Mouse (Mus musculus): ENCODE measurements around the gene Olr1. TPM values are rescaled to one million over a fixed set of nuclear protein-coding genes. Genes with fewer than 3 reads are reported as not detected.

Gene Olr1
- polyA plus RNA-seq, 1 experiment: not detected

DNA sequence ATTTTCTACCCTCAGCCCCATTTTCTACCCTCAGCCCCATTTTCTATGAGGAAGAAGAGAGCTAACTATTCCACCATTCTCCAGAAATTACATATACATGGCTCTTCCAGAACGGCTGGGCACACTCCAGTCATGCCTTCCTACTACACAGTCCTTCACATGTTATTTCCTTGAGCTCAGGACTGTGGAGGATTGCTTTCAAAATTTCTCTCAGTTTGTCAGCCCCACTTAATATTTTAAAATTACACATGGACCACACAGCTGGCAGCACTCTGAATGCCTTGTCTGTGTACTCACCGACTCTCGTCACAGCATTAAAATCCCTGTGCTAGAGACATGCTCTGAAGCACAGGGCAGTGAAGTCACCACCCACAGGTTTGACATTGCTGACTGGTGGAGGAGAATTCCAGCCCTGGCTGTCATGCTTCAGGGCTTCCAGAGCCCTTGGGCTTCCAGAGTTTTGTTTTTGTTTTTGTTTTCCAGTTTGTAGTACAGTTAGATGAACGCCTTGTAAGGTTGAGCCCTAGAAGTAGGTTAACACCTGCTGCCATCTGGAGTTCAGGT, 27.7 kb upstream of the Olr1 start:
- H3K4me1 ChIP-seq (ENCODE audit: control insufficient read depth, insufficient read depth, low read length): peaks cover 5% of the 10 kb centered on the region
- H3K27ac ChIP-seq (ENCODE audit: insufficient read depth, low read length): no peak overlapping the region
- H3K27me3 ChIP-seq (ENCODE audit: control insufficient read depth, insufficient read depth, low read length): no peaks in the 10 kb centered on the region
- WGBS: 7% methylated on average over 4 of the region's 4 CpGs
- peak overlapping the region; percentile 96 for H3K4me3 ChIP-seq (replicated peaks; ENCODE audit: insufficient read depth, low read depth, low read length)
- peak in 1 of 2 experiments; percentile 10 for DNase-seq
- no peak for TF ChIP-seq CTCF (IDR thresholded peaks at IDR 0.05; ENCODE audit: borderline replicate concordance, insufficient read depth, low read depth, low read length)
- TF ChIP-seq POLR2A (IDR thresholded peaks at IDR 0.05; ENCODE audit: borderline replicate concordance, insufficient read depth, low read length): no peak

DNA sequence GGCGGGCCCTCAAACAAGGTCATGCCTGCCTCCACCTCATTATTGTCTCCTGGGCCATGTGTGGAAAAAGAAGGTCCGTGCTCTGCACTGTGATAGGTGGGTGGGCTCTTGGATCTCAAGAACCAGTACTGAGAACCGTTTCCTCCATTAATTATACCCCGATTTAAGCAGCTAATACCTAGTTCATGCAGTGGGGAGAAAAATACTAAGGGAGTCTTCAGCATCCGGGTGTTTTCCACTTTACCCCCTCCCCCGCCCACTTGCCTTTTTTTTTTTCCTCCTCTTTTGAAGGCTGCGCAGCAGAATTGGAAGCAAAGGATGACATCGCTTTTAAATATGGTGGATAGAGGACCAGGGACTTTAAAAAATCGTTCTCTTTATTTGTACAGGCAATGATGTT, 27.1 kb upstream of the Olr1 start:
- TF ChIP-seq POLR2A (IDR thresholded peaks at IDR 0.05; ENCODE audit: borderline replicate concordance, insufficient read depth, low read length) (no peak), CTCF (IDR thresholded peaks at IDR 0.05; ENCODE audit: borderline replicate concordance, insufficient read depth, low read depth, low read length) (no peak)
- Histone ChIP-seq H3K4me1 (ENCODE audit: control insufficient read depth, insufficient read depth, low read length) (peaks cover 5% of the 10 kb centered on the region), H3K27me3 (ENCODE audit: control insufficient read depth, insufficient read depth, low read length) (no peaks in the 10 kb centered on the region), H3K4me3 (replicated peaks; ENCODE audit: insufficient read depth, low read depth, low read length) (peak overlapping the region; percentile 96), H3K27ac (ENCODE audit: insufficient read depth, low read length) (peak overlapping the region; percentile 78; the same call in 1 of the 2 replicates)
- DNase-seq: peak; percentile 40 to 43
- WGBS: 1% methylated on average over 9 of the region's 9 CpGs

DNA sequence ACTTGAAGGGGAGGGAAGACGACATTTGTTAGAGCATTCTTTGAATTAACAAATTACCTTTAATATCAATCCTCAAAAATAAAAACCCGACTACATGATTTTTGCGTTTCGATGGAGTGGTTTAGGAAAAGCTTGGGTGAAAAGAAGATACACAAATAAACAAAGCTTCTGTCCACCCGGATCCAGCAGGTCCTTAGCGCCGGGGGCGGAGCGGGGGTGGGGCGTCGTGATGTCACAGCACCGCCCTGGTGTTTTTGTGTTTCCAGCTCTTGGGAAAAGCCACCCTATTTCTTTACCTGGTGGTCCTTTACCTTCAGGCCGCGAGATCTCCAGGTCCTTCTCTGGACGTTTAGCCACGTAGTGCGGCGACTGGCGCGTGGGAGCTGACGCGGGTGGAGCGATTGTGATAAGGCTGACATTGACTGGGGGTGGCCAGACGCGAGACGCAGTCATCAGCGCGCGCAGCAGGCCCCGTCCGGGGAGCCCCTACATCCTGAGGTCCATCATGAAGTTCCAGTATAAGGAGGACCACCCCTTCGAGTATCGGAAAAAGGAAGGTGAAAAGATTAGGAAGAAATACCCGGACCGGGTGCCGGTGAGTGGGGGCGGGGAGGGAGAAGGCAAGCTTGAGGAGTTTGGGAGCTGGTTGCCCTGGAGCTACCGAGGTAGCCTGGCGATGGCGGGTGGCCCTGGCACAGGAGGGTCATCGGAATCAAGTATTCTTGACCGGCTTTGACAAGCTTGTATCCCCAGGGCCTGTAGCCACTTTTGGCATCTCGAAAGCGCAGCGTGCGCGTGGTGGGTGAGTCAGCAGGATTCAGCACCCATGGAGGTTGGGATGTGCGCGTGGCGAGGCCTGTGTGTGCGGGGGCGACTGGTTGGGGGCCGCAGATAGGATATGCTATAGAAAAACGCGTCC, 26.2 kb upstream of the Olr1 start, which contains the start of gene Gabarapl1:
Gene Gabarapl1 (plus strand): TSS at position 219 of the 919 bp plus-strand sequence.
- under 1% methylated on average over 55 of the region's 55 CpGs for WGBS
- peak; percentile 83 to 85 for DNase-seq
- no peaks in the 10 kb centered on the region for H3K27me3 ChIP-seq (ENCODE audit: control insufficient read depth, insufficient read depth, low read length)
- H3K4me3 ChIP-seq (replicated peaks; ENCODE audit: insufficient read depth, low read depth, low read length): peak within 1 kb of the TSS; percentile 96
- H3K27ac ChIP-seq (ENCODE audit: insufficient read depth, low read length): peak within 1 kb of the TSS; percentile 78
- peaks cover 5% of the 10 kb centered on the region for H3K4me1 ChIP-seq (ENCODE audit: control insufficient read depth, insufficient read depth, low read length)
- TF ChIP-seq CTCF (IDR thresholded peaks at IDR 0.05; ENCODE audit: borderline replicate concordance, insufficient read depth, low read depth, low read length) (no peak), POLR2A (IDR thresholded peaks at IDR 0.05; ENCODE audit: borderline replicate concordance, insufficient read depth, low read length) (peak; percentile 47; the same call in 1 of the 2 replicates)

DNA sequence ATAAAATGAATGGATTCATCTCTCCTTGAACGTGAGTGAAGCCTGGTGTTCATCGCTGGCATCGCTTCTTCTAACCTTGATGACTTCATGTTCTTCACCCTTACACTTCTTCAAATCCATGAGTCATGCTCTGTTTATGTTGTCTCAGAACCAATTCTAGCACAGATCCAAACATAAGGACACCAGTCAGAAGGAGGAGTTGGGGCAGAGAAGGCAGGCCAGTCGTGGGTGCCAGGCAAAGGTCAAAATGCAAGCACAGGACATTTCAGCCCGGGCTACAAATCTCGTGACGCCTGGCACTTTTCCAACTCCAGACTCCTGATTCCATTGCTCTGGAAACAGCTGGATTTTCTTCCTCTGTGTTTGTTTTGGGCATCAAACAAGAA, 25.6 kb upstream of the Olr1 start:
- peak; percentile 56 to 58 for DNase-seq
- Histone ChIP-seq H3K27ac (ENCODE audit: insufficient read depth, low read length) (peak overlapping the region; percentile 43; the same call in 1 of the 2 replicates), H3K4me3 (replicated peaks; ENCODE audit: insufficient read depth, low read depth, low read length) (peak overlapping the region; percentile 96), H3K27me3 (ENCODE audit: control insufficient read depth, insufficient read depth, low read length) (no peaks in the 10 kb centered on the region), H3K4me1 (ENCODE audit: control insufficient read depth, insufficient read depth, low read length) (peaks cover 5% of the 10 kb centered on the region)
- TF ChIP-seq POLR2A (IDR thresholded peaks at IDR 0.05; ENCODE audit: borderline replicate concordance, insufficient read depth, low read length) (no peak), CTCF (IDR thresholded peaks at IDR 0.05; ENCODE audit: borderline replicate concordance, insufficient read depth, low read depth, low read length) (no peak)
- WGBS: 24% methylated on average over 7 of the region's 7 CpGs

DNA sequence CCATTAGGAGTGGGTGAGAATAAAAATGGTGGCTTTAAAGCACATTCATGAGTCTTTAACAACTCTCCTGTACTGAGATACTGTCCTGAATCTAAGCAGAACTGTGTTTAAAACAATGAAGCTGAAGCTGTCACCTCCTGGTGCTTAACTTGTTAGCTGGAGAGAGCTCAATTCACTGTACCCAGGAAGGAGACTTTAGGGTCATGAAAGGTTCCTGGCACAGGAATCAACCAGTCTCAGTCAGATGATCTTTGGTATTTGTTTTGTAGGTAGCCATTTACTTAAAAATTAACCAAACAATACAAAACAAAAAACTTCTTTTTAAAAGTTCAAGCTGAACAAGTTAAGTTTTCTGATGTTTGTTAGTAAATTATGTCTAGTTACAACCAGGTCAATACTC, 23.3 kb upstream of the Olr1 start:
- no peak for DNase-seq
- no peak overlapping the region for H3K27ac ChIP-seq (ENCODE audit: insufficient read depth, low read length)
- no peaks in the 10 kb centered on the region; the same call in 1 of the 2 replicates for H3K27me3 ChIP-seq (ENCODE audit: control insufficient read depth, insufficient read depth, low read length)
- peaks cover 5% of the 10 kb centered on the region for H3K4me1 ChIP-seq (ENCODE audit: control insufficient read depth, insufficient read depth, low read length)
- no peak overlapping the region for H3K4me3 ChIP-seq (replicated peaks; ENCODE audit: insufficient read depth, low read depth, low read length)
- no peak for TF ChIP-seq CTCF (IDR thresholded peaks at IDR 0.05; ENCODE audit: borderline replicate concordance, insufficient read depth, low read depth, low read length)
- no peak for TF ChIP-seq POLR2A (IDR thresholded peaks at IDR 0.05; ENCODE audit: borderline replicate concordance, insufficient read depth, low read length)

DNA sequence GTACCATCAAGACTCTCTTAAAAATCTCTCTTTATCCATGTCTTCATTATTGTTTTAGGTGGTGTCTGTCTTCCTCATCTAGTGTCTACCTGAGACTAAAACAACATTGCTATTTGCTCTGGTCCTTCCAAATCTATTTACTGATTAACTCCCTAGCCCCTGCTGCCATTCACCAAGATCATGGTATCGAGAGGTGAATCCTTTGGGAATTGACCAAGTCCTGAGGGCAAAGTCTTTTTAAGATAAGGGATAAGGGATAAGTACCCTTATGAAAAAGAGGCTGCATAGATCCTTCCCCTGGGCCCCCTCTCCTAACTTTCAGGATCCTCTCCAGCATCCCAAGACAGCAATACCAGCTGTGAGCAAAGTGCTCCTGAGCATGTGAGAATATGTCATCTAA, 22.6 kb upstream of the Olr1 start:
- peaks cover 5% of the 10 kb centered on the region for H3K4me1 ChIP-seq (ENCODE audit: control insufficient read depth, insufficient read depth, low read length)
- H3K4me3 ChIP-seq (replicated peaks; ENCODE audit: insufficient read depth, low read depth, low read length): no peak overlapping the region
- no peak for TF ChIP-seq POLR2A (IDR thresholded peaks at IDR 0.05; ENCODE audit: borderline replicate concordance, insufficient read depth, low read length)
- TF ChIP-seq CTCF (IDR thresholded peaks at IDR 0.05; ENCODE audit: borderline replicate concordance, insufficient read depth, low read depth, low read length): no peak
- DNase-seq: no peak
- H3K27ac ChIP-seq (ENCODE audit: insufficient read depth, low read length): no peak overlapping the region
- no peaks in the 10 kb centered on the region; the same call in 1 of the 2 replicates for H3K27me3 ChIP-seq (ENCODE audit: control insufficient read depth, insufficient read depth, low read length)
- WGBS: 94% methylated on average over 1 of the region's 1 CpGs

DNA sequence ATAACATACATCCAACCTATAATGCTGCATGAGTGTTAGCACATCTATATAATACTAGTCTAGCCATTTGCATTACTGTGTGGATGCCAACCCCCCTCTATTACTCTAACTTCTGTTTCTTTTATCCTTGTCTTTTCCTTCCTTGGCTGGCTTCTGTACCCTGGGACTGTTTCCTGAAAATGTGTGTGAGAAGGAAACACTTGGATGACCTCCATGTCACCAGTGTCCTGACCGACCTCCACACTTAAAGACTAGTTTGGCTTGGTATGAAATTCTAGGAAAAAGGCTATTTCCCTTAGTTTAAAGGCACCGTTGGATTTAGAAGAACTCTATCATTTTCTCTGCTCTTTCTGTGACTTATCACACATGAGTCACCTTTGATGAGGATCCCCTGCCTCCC, 20.5 kb upstream of the Olr1 start:
- Histone ChIP-seq H3K4me3 (replicated peaks; ENCODE audit: insufficient read depth, low read depth, low read length) (no peak overlapping the region), H3K4me1 (ENCODE audit: control insufficient read depth, insufficient read depth, low read length) (peaks cover 3% of the 10 kb centered on the region; the same call in 1 of the 2 replicates), H3K27me3 (ENCODE audit: control insufficient read depth, insufficient read depth, low read length) (no peaks in the 10 kb centered on the region; the same call in 1 of the 2 replicates), H3K27ac (ENCODE audit: insufficient read depth, low read length) (no peak overlapping the region)
- no peak for TF ChIP-seq POLR2A (IDR thresholded peaks at IDR 0.05; ENCODE audit: borderline replicate concordance, insufficient read depth, low read length)
- TF ChIP-seq CTCF (IDR thresholded peaks at IDR 0.05; ENCODE audit: borderline replicate concordance, insufficient read depth, low read depth, low read length): no peak
- DNase-seq: no peak
- WGBS: 86% methylated on average over 2 of the region's 2 CpGs

Measured in cerebellum, adult 2 months (tissue).